Mouse (Mus musculus) neural tube, embryonic 13.5 days (tissue): ENCODE measurements around the gene Rbck1. TPM values are rescaled to one million over a fixed set of nuclear protein-coding genes. Genes with fewer than 3 reads are reported as not detected.

Experiments
- ATAC-seq: fragments of 200-750 bp; cut with Nextera tagmentation; 2 replicates; pipeline ENCODE4 v1.8.0; 2017; ENCODE audit warnings: low read depth, mild to moderate bottlenecking, moderate TSS enrichment, moderate library complexity
- H3K27ac ChIP-seq: fragments of 300-500 bp; sonication (generic); replicated peaks from 2 replicates; pipeline ENCODE4 v1.5.1; 2015; ENCODE audit warnings: moderate library complexity, mild to moderate bottlenecking, inconsistent platforms
- H3K27me3 ChIP-seq: fragments of 300-500 bp; sonication (generic); 2 replicates; pipeline ENCODE4 v1.6.1; 2015; ENCODE audit warnings: mild to moderate bottlenecking, inconsistent platforms
- H3K36me3 ChIP-seq: fragments of 300-500 bp; sonication (generic); 2 replicates; pipeline ENCODE4 v1.6.1; 2015; ENCODE audit warnings: mild to moderate bottlenecking, inconsistent platforms
- H3K4me1 ChIP-seq: fragments of 300-500 bp; sonication (generic); replicated peaks from 2 replicates; pipeline ENCODE4 v1.6.1; 2015; ENCODE audit warnings: inconsistent platforms
- H3K4me2 ChIP-seq: fragments of 300-500 bp; sonication (generic); 2 replicates; pipeline ENCODE4 v1.6.1; 2015; ENCODE audit warnings: inconsistent platforms, mild to moderate bottlenecking, moderate library complexity
- H3K4me3 ChIP-seq: fragments of 300-500 bp; sonication (generic); 2 replicates; pipeline ENCODE4 v1.5.1; 2015; ENCODE audit warnings: mild to moderate bottlenecking, inconsistent platforms
- H3K9ac ChIP-seq: fragments of 300-500 bp; sonication (generic); 2 replicates; pipeline ENCODE4 v1.6.1; 2015; ENCODE audit warnings: moderate library complexity, mild to moderate bottlenecking, inconsistent platforms
- H3K9me3 ChIP-seq: fragments of 300-500 bp; sonication (generic); 2 replicates; pipeline ENCODE4 v1.6.1; 2016; ENCODE audit warnings: inconsistent platforms
- WGBS: fragments of 180-500 bp; shearing (Covaris S2); methylation state at CpG from one replicate; pipeline ENCODE4 v1.1.7; 2015; 5-methylcytosine and 5-hydroxymethylcytosine counted together
- polyA plus RNA-seq: library from polyadenylated mRNA; unstranded; fragments of >200 nt; fragmentation: Nextera tagmentation; extraction: Ambion mirVana; gene quantifications from 2 replicates; pipeline ENCODE4 v1.2.1, GENCODE M21; 2015

Rbck1 gene
- 92.9 and 93.1 TPM in 2 replicates for polyA plus RNA-seq

DNA sequence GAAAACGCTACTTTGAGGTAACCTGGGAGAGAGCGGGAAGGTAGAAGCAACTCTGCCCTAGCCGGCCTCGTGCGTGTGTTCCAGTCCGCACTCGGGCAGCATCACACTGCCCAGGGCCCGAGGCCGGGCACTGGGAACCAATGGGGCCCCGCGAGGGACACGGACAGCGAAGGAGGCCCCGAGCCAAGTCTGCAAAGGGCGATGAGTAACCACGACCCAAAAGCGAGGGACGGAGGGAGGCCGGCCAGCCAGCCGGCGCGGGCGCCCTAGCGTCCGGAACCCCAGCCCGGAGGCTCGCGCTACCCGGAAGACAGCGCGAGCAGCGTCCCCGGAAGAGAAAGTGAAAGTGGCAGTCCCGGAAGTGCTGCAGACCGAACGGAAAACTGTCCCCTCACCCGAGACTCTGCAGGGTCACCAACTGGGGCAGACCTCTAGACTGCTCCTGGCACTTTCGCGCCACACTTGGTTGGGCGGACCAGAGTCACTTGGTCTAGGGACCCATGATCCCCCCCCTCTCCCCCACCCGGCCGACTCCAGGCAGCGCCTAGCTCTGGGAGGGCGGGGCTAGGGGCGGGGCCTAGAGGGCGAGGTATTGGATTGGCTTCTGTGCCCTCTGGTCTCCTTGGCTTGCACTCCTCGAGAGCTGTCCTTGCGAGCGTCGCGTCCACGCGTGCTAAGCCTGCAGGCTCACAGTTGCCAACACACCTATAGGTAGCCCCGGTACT lies at the start of gene Rbck1:
Rbck1 (minus strand) TSS at position 553 of the 725 bp plus-strand sequence.
- Histone ChIP-seq H3K4me2 (peak within 1 kb of the TSS; percentile 91), H3K4me3 (peak within 1 kb of the TSS; percentile 92), H3K36me3 (peaks cover 20% of the 10 kb centered on the region), H3K9me3 (no peaks in the 10 kb centered on the region), H3K9ac (peak within 1 kb of the TSS; percentile 92), H3K4me1 (peaks cover 27% of the 10 kb centered on the region), H3K27ac (peak within 1 kb of the TSS; percentile 89), H3K27me3 (no peaks in the 10 kb centered on the region)
- ATAC-seq: peak; percentile 95
- WGBS: under 1% methylated on average over 52 of the region's 54 CpGs

GRCm38 (mm10) chr2:152376345-152376741 lies 43.9 kb upstream of the Rbck1 start, which contains the start of gene Nrsn2:
Nrsn2 (minus strand) TSS chr2:152376638.
- H3K9ac ChIP-seq: peak within 1 kb of the TSS; percentile 68
- H3K27me3 ChIP-seq: no peaks in the 10 kb centered on the region
- ATAC-seq: peak; percentile 87
- peaks cover 26% of the 10 kb centered on the region for H3K4me1 ChIP-seq
- H3K36me3 ChIP-seq: no peaks in the 10 kb centered on the region
- peak within 1 kb of the TSS; percentile 59 for H3K4me2 ChIP-seq
- H3K4me3 ChIP-seq: peak within 1 kb of the TSS; percentile 40
- H3K9me3 ChIP-seq: no peaks in the 10 kb centered on the region
- 1% methylated on average over 16 of the region's 16 CpGs for WGBS
- peak within 1 kb of the TSS; percentile 94 for H3K27ac ChIP-seq

- ATAC-seq: peak; percentile 91
- Histone ChIP-seq H3K9ac (peak overlapping the region; percentile 68), H3K4me2 (peak overlapping the region; percentile 59), H3K9me3 (no peaks in the 10 kb centered on the region), H3K4me3 (peak overlapping the region; percentile 40), H3K27ac (peak overlapping the region; percentile 94), H3K27me3 (no peaks in the 10 kb centered on the region), H3K36me3 (no peaks in the 10 kb centered on the region), H3K4me1 (peaks cover 26% of the 10 kb centered on the region)
- 2% methylated on average over 21 of the region's 21 CpGs for WGBS
These were observed 43.3 kb upstream of the Rbck1 start for GRCm38 (mm10) chr2:152375652-152376344.

DNA sequence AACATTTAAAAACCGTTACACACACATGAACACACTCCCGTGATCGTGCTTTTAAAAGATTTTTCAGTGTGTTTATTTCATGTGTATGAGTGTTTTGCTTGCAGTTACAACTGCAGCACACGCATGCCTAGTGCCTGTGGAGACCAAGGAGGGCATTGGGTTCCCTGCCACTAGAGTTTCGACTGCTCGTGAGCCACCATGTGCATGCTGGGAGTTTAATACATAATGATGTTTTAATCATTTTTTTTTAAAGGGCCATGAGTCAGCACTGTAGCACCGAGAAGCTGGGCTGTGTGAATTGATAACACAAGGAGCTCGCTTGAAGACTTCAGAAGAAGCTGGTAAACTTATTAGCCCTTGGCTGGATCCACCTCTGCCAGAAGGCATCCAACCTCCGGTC lies 41.1 kb upstream of the Rbck1 start:
- H3K36me3 ChIP-seq: no peaks in the 10 kb centered on the region
- WGBS: 79% methylated on average over 9 of the region's 9 CpGs
- H3K27ac ChIP-seq: no peak overlapping the region
- H3K4me1 ChIP-seq: peaks cover 26% of the 10 kb centered on the region
- H3K9ac ChIP-seq: no peak overlapping the region
- no peaks in the 10 kb centered on the region for H3K9me3 ChIP-seq
- no peak overlapping the region for H3K4me2 ChIP-seq
- H3K27me3 ChIP-seq: no peaks in the 10 kb centered on the region
- no peak overlapping the region for H3K4me3 ChIP-seq
- no peak for ATAC-seq

DNA sequence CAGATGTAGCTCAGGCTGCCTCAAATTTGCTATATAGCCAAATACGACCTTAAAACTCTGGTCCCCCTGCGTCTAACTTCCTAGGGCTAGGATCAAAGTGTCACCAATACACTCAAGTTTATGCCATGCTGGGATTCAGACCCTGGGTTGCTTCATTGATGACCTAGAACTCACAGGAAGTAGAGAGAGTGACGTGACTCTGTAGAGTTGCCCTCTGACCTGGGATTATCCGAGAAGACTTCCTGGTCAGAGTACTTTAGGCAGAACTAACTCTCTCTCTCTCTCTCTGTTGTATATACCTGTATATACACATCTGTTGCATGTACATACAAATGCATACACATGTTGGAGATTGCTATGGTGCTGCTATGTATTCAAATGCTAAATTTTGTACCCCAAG lies 40.2 kb upstream of the Rbck1 start:
- Histone ChIP-seq H3K4me1 (peaks cover 26% of the 10 kb centered on the region), H3K27ac (no peak overlapping the region), H3K36me3 (no peaks in the 10 kb centered on the region), H3K27me3 (no peaks in the 10 kb centered on the region), H3K9ac (no peak overlapping the region), H3K4me2 (no peak overlapping the region), H3K4me3 (no peak overlapping the region), H3K9me3 (no peaks in the 10 kb centered on the region)
- WGBS: 75% methylated on average over 4 of the region's 4 CpGs
- ATAC-seq: no peak

GRCm38 (mm10) chr2:152372104-152372503 lies 39.7 kb upstream of the Rbck1 start:
- peaks cover 26% of the 10 kb centered on the region for H3K4me1 ChIP-seq
- H3K9ac ChIP-seq: no peak overlapping the region
- H3K4me2 ChIP-seq: no peak overlapping the region
- H3K9me3 ChIP-seq: no peaks in the 10 kb centered on the region
- 87% methylated on average over 7 of the region's 7 CpGs for WGBS
- no peaks in the 10 kb centered on the region for H3K27me3 ChIP-seq
- ATAC-seq: no peak
- H3K36me3 ChIP-seq: no peaks in the 10 kb centered on the region
- no peak overlapping the region for H3K4me3 ChIP-seq
- no peak overlapping the region for H3K27ac ChIP-seq

DNA sequence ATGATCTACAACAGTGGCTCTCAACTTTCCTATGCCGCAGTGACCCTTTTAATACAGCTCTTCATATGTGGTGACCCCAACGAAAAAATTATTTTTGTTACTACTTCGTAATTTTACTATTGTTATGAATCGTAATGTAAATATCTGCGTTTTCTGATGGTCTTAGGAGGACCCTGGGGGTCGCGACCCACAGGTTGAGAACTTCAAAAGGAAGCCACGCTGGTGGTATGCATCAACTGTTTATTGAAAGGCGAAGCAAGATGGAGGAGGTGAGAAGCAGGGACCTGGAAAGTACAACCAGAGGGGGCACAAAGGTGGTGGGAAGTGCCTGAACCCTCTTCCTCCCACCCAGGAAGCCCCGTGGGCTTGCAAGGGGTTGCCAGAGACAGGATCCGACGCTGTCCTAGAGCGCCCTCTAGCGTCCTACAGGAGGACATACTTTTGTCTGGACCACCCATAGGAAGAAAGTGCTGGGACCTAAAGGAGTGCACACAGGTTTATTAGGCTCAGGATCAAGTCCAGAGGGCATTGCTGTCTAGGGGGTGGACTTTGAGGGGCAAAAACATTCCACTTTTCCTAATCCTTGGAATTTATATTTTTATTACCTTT lies 36.2 kb upstream of the Rbck1 start:
- Histone ChIP-seq H3K36me3 (no peaks in the 10 kb centered on the region), H3K4me3 (no peak overlapping the region), H3K4me2 (no peak overlapping the region; the same call in 1 of the 2 replicates), H3K9ac (no peak overlapping the region), H3K4me1 (peaks cover 3% of the 10 kb centered on the region; the same call in 1 of the 2 replicates), H3K27ac (no peak overlapping the region), H3K9me3 (no peaks in the 10 kb centered on the region), H3K27me3 (no peaks in the 10 kb centered on the region)
- peak; percentile 29; the same call in 1 of the 2 replicates for ATAC-seq
- 33% methylated on average over 14 of the region's 14 CpGs for WGBS

GRCm38 (mm10) chr2:152367917-152368316 lies 35.5 kb upstream of the Rbck1 start:
- 82% methylated on average over 5 of the region's 5 CpGs for WGBS
- Histone ChIP-seq H3K27ac (no peak overlapping the region), H3K27me3 (no peaks in the 10 kb centered on the region), H3K9me3 (no peaks in the 10 kb centered on the region), H3K4me3 (no peak overlapping the region), H3K36me3 (no peaks in the 10 kb centered on the region), H3K4me2 (no peak overlapping the region), H3K9ac (no peak overlapping the region), H3K4me1 (peaks cover 5% of the 10 kb centered on the region; the same call in 1 of the 2 replicates)
- no peak for ATAC-seq

DNA sequence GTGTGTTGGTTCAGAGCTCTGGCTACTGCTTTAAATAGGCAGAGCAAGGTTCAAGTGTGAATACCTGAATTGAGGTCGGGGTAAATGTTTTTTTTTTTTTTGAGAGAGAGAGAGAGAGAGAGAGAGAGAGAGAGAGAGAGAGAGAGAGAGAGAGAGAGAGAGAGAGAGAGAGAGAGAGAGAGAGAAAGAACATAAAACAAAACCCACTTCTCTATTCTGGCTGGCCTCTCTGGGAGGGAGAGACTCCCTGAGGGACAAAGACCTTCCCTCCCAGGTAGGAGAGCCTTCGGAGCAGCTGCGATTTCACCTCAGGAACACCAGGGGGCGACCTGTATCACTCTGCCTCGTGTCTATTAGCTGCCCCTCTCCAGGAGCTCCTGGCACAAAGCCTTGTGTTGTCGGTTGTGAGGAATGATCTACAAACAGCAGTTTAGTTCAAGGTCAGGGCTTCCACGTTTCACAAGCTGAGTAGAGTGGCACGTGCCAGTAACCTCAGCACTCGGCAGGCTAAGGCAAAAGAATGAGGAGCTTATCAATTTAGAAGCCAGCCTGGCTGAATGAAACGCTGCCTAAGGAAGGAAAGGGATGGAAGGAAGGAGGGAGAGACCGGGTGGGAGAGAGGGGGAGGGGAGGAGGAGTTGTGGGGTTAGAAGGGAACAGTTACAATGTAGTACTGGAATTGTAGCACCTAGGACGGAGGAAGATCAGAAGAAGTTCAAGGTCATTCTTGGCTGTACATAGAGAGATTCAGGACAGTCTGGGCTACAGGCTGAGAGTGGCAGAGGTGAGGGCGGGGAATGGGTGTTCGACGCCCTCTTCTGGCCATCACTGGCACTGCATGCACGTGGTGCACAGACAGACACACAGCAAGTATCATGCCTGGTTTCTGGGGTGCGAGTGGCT lies 31.0 kb upstream of the Rbck1 start:
- peak overlapping the region; percentile 15; the same call in 1 of the 2 replicates for H3K4me3 ChIP-seq
- H3K27me3 ChIP-seq: no peaks in the 10 kb centered on the region
- 0 out of 2 replicates have a peak, but pooled peaks cover 5% of the 10 kb centered on the region for H3K4me1 ChIP-seq
- no peak overlapping the region for H3K9ac ChIP-seq
- 13% methylated on average over 17 of the region's 17 CpGs for WGBS
- H3K27ac ChIP-seq: peak overlapping the region; percentile 71
- peak; percentile 78 for ATAC-seq
- peak overlapping the region; percentile 44 for H3K4me2 ChIP-seq
- no peaks in the 10 kb centered on the region for H3K9me3 ChIP-seq
- no peaks in the 10 kb centered on the region for H3K36me3 ChIP-seq

- H3K9me3 ChIP-seq: no peaks in the 10 kb centered on the region
- no peaks in the 10 kb centered on the region for H3K27me3 ChIP-seq
- no peak for ATAC-seq
- H3K27ac ChIP-seq: no peak overlapping the region
- H3K9ac ChIP-seq: no peak overlapping the region
- no peak overlapping the region for H3K4me2 ChIP-seq
- WGBS: 88% methylated on average over 8 of the region's 8 CpGs
- no peaks in the 10 kb centered on the region for H3K36me3 ChIP-seq
- 0 out of 2 replicates have a peak, but pooled peaks cover 5% of the 10 kb centered on the region for H3K4me1 ChIP-seq
- no peak overlapping the region for H3K4me3 ChIP-seq
These were observed 28.7 kb upstream of the Rbck1 start for GRCm38 (mm10) chr2:152361193-152361592.

- WGBS: 59% methylated on average over 7 of the region's 7 CpGs
- no peaks in the 10 kb centered on the region for H3K27me3 ChIP-seq
- ATAC-seq: no peak
- H3K9ac ChIP-seq: 0 out of 2 replicates have a peak overlapping the region, but pooled peaks have one; percentile 8
- no peaks in the 10 kb centered on the region for H3K36me3 ChIP-seq
- H3K27ac ChIP-seq: no peak overlapping the region
- no peaks in the 10 kb centered on the region for H3K9me3 ChIP-seq
- H3K4me3 ChIP-seq: no peak overlapping the region
- 0 out of 2 replicates have a peak, but pooled peaks cover 5% of the 10 kb centered on the region for H3K4me1 ChIP-seq
- H3K4me2 ChIP-seq: no peak overlapping the region
These were observed 27.9 kb upstream of the Rbck1 start for GRCm38 (mm10) chr2:152360271-152360775.
